Mouse (Mus musculus) erythroblast, embryonic 14.5 days (primary cell): Measurements from ENCODE around the gene Gbe1.

Source experiments
- GATA1 ChIP-seq: IDR thresholded peaks from 2 replicates; pipeline ENCODE4 v1.6.1; 2012; ENCODE audit warnings: low read length, inconsistent platforms, mixed read lengths
- TAL1 ChIP-seq: IDR thresholded peaks from 3 replicates; pipeline ENCODE4 v1.6.1; 2012; ENCODE audit warnings: low read length, inconsistent platforms, mixed read lengths

GRCm38 (mm10) chr16:70608358-70608757 is 294.6 kb downstream of the Gbe1 start:
- TF ChIP-seq GATA1 (no peak), TAL1 (no peak)
